Mouse (Mus musculus) stomach, embryonic 16.5 days (tissue): Measurements from ENCODE around the gene Dnajc5. TPM values are rescaled to one million over a fixed set of nuclear protein-coding genes. Genes with fewer than 3 reads are reported as not detected.
A peak's percentile ranks its signal among the peaks of the same experiment; 100 is the strongest.

ENCODE experiments used
- ATAC-seq: fragments of 200-750 bp; cut with Nextera tagmentation; 2 replicates; pipeline ENCODE4 v1.8.0; 2017; ENCODE audit warnings: moderate number of reproducible peaks, moderate TSS enrichment; ENCODE audit not compliant: insufficient read depth, low FRiP score
- H3K27ac ChIP-seq: fragments of 300-500 bp; sonication (generic); 2 replicates; pipeline ENCODE4 v1.5.1; 2014; ENCODE audit warnings: low read length
- H3K27me3 ChIP-seq: fragments of 300-500 bp; sonication (generic); 2 replicates; pipeline ENCODE4 v1.6.1; 2014; ENCODE audit warnings: low read length, control low read depth, mixed read lengths; ENCODE audit not compliant: control insufficient read depth, insufficient read depth
- H3K36me3 ChIP-seq: fragments of 300-500 bp; sonication (generic); 2 replicates; pipeline ENCODE4 v1.6.1; 2014; ENCODE audit warnings: low read length; ENCODE audit not compliant: control insufficient read depth, insufficient read depth
- H3K4me1 ChIP-seq: fragments of 300-500 bp; sonication (generic); 2 replicates; pipeline ENCODE4 v1.6.1; 2014; ENCODE audit warnings: low read length, control low read depth, mixed read lengths; ENCODE audit not compliant: control insufficient read depth, insufficient read depth
- H3K4me2 ChIP-seq: fragments of 300-500 bp; sonication (generic); 2 replicates; pipeline ENCODE4 v1.6.1; 2014; ENCODE audit warnings: low read depth, low read length, mixed read lengths
- H3K4me3 ChIP-seq: fragments of 300-500 bp; sonication (generic); replicated peaks from 2 replicates; pipeline ENCODE4 v1.5.1; 2014; ENCODE audit warnings: mild to moderate bottlenecking, low read length
- H3K9ac ChIP-seq: fragments of 300-500 bp; sonication (generic); 2 replicates; pipeline ENCODE4 v1.6.1; 2014; ENCODE audit warnings: low read length
- H3K9me3 ChIP-seq: fragments of 300-500 bp; sonication (generic); replicated peaks from 2 replicates; pipeline ENCODE4 v1.6.1; 2016; ENCODE audit warnings: low read length, control low read depth; ENCODE audit not compliant: control insufficient read depth
- WGBS: fragments of 180-500 bp; shearing (Covaris S2); extraction: QIAGEN DNeasy Blood & Tissue Kit; methylation state at CpG from one replicate; pipeline ENCODE4 v1.1.7; 2014; 5-methylcytosine and 5-hydroxymethylcytosine counted together
- polyA plus RNA-seq: library from polyadenylated mRNA; unstranded; fragments of >200 nt; fragmentation: Nextera tagmentation; extraction: Ambion mirVana; gene quantifications from 2 replicates; pipeline ENCODE4 v1.2.1, GENCODE M21; 2015

Dnajc5 gene
- polyA plus RNA-seq, 1 experiment from 2014 or later = 77.5 TPM

- H3K9me3 ChIP-seq = no peaks in the 10 kb centered on the region
- no peak overlapping the region for H3K4me3 ChIP-seq
- peaks cover 25% of the 10 kb centered on the region for H3K36me3 ChIP-seq
- no peak overlapping the region for H3K27ac ChIP-seq
- H3K9ac ChIP-seq = no peak overlapping the region
- peaks cover 13% of the 10 kb centered on the region for H3K4me1 ChIP-seq
- H3K4me2 ChIP-seq = no peak overlapping the region
- 90% methylated on average over 11 of the region's 11 CpGs for WGBS
- no peak for ATAC-seq
- no peaks in the 10 kb centered on the region for H3K27me3 ChIP-seq
These were observed 68.0 kb downstream of the Dnajc5 start for GRCm38 (mm10) chr2:181588229-181588780.

- no peak for ATAC-seq
- H3K36me3 ChIP-seq = peaks cover 25% of the 10 kb centered on the region
These were observed 68.9 kb downstream of the Dnajc5 start for GRCm38 (mm10) chr2:181589011-181589731.

GRCm38 (mm10) chr2:181589732-181590105, 69.4 kb downstream of the Dnajc5 start:
- Histone ChIP-seq H3K36me3 (peaks cover 20% of the 10 kb centered on the region), H3K4me1 (peaks cover 14% of the 10 kb centered on the region), H3K9me3 (no peaks in the 10 kb centered on the region), H3K4me2 (no peak overlapping the region), H3K27me3 (no peaks in the 10 kb centered on the region), H3K27ac (no peak overlapping the region), H3K4me3 (no peak overlapping the region), H3K9ac (no peak overlapping the region)
- ATAC-seq = no peak
- WGBS = 89% methylated on average over 9 of the region's 9 CpGs

More at GRCm38 (mm10) chr2:181589011-181589731, 68.9 kb downstream of the Dnajc5 start:
- Histone ChIP-seq H3K4me1 (peaks cover 14% of the 10 kb centered on the region), H3K27ac (no peak overlapping the region), H3K4me3 (no peak overlapping the region), H3K27me3 (no peaks in the 10 kb centered on the region), H3K9me3 (no peaks in the 10 kb centered on the region), H3K9ac (no peak overlapping the region), H3K4me2 (no peak overlapping the region)
- WGBS = 92% methylated on average over 10 of the region's 10 CpGs

DNA sequence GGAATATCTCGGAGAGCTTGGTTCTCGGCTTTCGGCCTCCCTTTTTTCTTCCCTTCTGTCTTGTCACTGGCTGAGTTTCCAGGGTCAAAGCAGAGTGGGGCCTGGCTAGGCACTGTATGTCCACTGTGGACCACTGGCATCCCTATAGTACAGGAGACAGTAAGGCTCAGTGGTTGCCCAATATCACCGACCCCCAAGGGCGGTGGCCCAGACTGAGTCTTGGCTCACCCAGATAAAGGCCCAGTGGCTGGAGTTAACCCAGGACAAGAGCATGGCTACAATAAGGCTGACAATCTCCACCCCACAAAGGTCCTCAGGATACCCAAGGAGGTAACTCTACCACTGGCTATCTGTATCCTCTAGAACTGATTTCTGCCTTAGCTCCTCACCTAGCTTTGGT, 70.2 kb downstream of the Dnajc5 start:
- H3K36me3 ChIP-seq = peaks cover 16% of the 10 kb centered on the region; the same call in 1 of the 2 replicates
- H3K4me3 ChIP-seq = no peak overlapping the region
- H3K9ac ChIP-seq = no peak overlapping the region
- WGBS = 91% methylated on average over 5 of the region's 5 CpGs
- H3K9me3 ChIP-seq = no peaks in the 10 kb centered on the region
- H3K27me3 ChIP-seq = no peaks in the 10 kb centered on the region
- ATAC-seq = no peak
- H3K27ac ChIP-seq = no peak overlapping the region
- no peak overlapping the region for H3K4me2 ChIP-seq
- H3K4me1 ChIP-seq = peaks cover 14% of the 10 kb centered on the region

DNA sequence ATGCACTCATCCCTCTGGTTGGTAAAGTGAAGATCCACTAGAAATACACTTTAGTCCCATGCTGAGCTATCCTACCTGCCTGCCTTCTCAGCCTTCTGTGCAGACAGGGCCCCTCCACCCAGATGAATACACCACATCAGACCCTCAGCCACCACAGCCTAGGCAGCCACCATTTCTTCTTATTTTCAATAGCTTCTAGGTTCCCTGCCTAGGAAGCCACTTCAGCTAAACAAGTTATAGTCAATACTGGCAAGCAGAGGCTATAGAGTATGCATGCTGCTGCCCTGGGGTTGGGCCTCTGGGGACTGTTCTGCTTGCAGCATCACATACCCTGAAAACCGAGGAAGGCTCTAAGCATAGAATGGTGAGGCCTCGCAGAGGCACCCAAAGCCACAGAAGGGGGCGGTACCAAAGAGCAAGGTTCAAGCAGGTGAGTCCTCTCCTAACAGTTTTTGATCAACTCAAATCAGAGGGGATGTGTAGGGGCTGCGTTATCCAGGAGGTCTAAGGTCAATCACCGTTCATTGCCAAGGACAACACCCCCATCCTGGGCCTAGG, 71.3 kb downstream of the Dnajc5 start, which contains the start of gene Prpf6:
Gene Prpf6 (plus strand): TSS at position 341 of the 558 bp plus-strand sequence.
- peak within 1 kb of the TSS; percentile 97 for H3K4me3 ChIP-seq
- 8% methylated on average over 5 of the region's 5 CpGs for WGBS

DNA sequence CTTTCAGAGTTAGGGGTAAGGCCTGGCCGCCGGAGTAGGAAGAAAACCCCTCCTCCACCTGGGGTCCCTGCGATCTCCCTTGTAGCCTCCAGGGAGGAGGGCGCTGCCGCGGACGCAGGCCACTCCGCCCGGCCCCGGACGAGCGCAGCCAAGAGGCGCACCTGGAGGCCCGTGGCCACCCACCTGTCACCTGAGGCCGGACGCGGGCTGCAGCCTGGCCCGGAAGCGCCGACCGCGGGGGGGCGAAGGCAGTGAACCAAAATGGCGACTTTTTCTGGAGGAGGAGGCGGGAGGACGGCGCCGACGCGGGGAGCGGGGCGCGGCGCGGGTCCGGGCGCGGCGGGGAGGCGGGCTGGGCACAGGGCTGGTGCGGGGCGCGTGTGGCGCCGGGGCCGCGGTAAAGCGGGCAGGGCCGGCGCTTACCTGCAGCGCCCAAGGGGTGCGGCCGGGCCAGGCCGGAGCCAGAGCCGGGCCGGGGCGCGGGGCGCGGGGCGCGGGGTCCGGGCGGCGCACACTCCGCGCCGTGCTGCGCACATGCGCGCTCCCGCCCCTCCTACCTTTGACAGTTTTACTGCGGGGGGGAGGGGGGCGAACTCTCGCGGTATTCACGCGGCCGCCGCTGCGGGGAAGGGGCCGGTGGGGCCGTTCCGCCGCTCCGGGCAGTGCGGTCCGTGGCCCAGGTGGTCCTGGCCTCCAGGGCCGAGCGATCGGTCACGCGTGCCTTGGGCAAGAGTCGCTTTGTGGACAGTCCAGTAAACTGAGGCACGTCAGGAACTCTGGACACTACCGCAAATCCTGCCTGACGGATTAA, 72.2 kb downstream of the Dnajc5 start, which contains the start of gene Zfp512b:
Gene Zfp512b (minus strand): TSS at position 573 of the 811 bp plus-strand sequence.
- no peaks in the 10 kb centered on the region for H3K9me3 ChIP-seq
- H3K9ac ChIP-seq = peak within 1 kb of the TSS; percentile 98
- H3K4me3 ChIP-seq = peak within 1 kb of the TSS; percentile 97
- peak within 1 kb of the TSS; percentile 89 for H3K27ac ChIP-seq
- under 1% methylated on average over 80 of the region's 97 CpGs for WGBS
- H3K4me1 ChIP-seq = peaks cover 19% of the 10 kb centered on the region
- peak within 1 kb of the TSS; percentile 69 for H3K4me2 ChIP-seq
- peaks cover 6% of the 10 kb centered on the region; the same call in 1 of the 2 replicates for H3K36me3 ChIP-seq
- peak; percentile 85 for ATAC-seq
- no peaks in the 10 kb centered on the region for H3K27me3 ChIP-seq

More for the DNA sequence above, 71.3 kb downstream of the Dnajc5 start, which contains the start of gene Prpf6:
- peaks cover 14% of the 10 kb centered on the region for H3K4me1 ChIP-seq
- peaks cover 7% of the 10 kb centered on the region; the same call in 1 of the 2 replicates for H3K36me3 ChIP-seq
- H3K9ac ChIP-seq = peak within 1 kb of the TSS; percentile 98
- no peaks in the 10 kb centered on the region for H3K27me3 ChIP-seq
- H3K9me3 ChIP-seq = no peaks in the 10 kb centered on the region
- ATAC-seq = peak; percentile 12; the same call in 1 of the 2 replicates
- peak within 1 kb of the TSS; percentile 89 for H3K27ac ChIP-seq
- peak within 1 kb of the TSS; percentile 69 for H3K4me2 ChIP-seq

DNA sequence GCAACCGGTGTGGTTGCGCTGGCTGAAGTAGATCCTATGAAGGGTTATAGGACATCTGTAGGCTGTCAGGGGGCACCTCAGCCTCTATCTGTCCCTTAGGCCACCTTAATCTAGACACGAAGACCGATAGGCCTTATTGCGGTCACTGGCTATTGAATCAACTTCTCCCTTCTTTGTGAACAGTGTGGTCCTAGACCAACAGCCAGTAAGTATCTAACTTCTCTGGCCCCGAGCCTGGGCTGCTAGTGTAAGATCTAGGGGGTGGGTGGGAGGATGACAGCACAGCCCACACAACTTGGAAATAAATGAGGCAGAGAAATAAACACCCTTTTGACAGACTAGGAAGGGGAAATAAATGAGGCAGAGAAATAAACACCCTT, 72.7 kb downstream of the Dnajc5 start:
- H3K27me3 ChIP-seq = no peaks in the 10 kb centered on the region; the same call in 1 of the 2 replicates
- peak overlapping the region; percentile 97 for H3K4me3 ChIP-seq
- ATAC-seq = peak; percentile 12; the same call in 1 of the 2 replicates
- H3K9me3 ChIP-seq = no peaks in the 10 kb centered on the region
- H3K36me3 ChIP-seq = peaks cover 6% of the 10 kb centered on the region; the same call in 1 of the 2 replicates
- H3K4me2 ChIP-seq = peak overlapping the region; percentile 69
- H3K27ac ChIP-seq = peak overlapping the region; percentile 89
- peaks cover 24% of the 10 kb centered on the region for H3K4me1 ChIP-seq
- 4% methylated on average over 6 of the region's 6 CpGs for WGBS
- peak overlapping the region; percentile 98 for H3K9ac ChIP-seq

- no peak overlapping the region for H3K4me2 ChIP-seq
- H3K9ac ChIP-seq = no peak overlapping the region
- H3K36me3 ChIP-seq = 0 out of 2 replicates have a peak, but pooled peaks cover 6% of the 10 kb centered on the region
- H3K27me3 ChIP-seq = no peaks in the 10 kb centered on the region; the same call in 1 of the 2 replicates
- H3K4me3 ChIP-seq = no peak overlapping the region
- no peak overlapping the region for H3K27ac ChIP-seq
- peaks cover 29% of the 10 kb centered on the region for H3K4me1 ChIP-seq
- no peak for ATAC-seq
- H3K9me3 ChIP-seq = no peaks in the 10 kb centered on the region
These were observed 73.7 kb downstream of the Dnajc5 start for GRCm38 (mm10) chr2:181593937-181594336.
